Mouse (Mus musculus): ENCODE data around the gene St6galnac6. TPM values are rescaled to one million over a fixed set of nuclear protein-coding genes. Genes with fewer than 3 reads are reported as not detected.
A peak's percentile ranks its signal among the peaks of the same experiment; 100 is the strongest.

The St6galnac6 gene
- polyA plus RNA-seq, 1 experiment from 2014 or later: 17.3 TPM

DNA sequence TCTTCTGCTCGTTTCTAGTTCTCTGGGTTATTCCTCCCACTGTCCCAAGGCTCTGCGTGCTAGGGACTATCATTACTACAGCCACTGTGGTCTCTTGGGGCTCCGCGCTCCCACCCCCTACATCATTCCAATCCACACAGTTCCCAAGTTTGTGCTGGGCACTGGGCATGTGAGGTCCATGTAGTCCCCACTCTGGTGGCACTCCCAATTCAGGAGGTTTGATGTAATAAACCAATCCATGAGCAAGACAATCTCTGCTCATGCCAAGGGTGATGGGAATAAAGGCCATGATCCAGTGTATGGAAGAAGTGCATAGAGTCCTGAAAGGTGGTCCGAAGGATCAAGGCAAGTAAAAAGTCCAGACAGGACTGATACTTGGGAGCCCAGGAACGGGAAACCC is 25.0 kb upstream of the St6galnac6 start, which contains the start of gene Pip5kl1:
TSS of gene Pip5kl1 (plus strand) at position 301 of the 400 bp plus-strand sequence.
- H3K4me3 ChIP-seq: peak within 1 kb of the TSS; percentile 75
- H3K9me3 ChIP-seq: no peaks in the 10 kb centered on the region
- peaks cover 10% of the 10 kb centered on the region for H3K36me3 ChIP-seq (replicated peaks)
- DNase-seq (ENCODE audit: low spot score): no peak
- peak within 1 kb of the TSS; percentile 76 for H3K27ac ChIP-seq (replicated peaks)
- peaks cover 36% of the 10 kb centered on the region for H3K27me3 ChIP-seq (replicated peaks; ENCODE audit: low read depth, poor library complexity, severe bottlenecking)
- peaks cover 37% of the 10 kb centered on the region for H3K4me1 ChIP-seq
- WGBS: 78% methylated on average over 6 of the region's 6 CpGs

DNA sequence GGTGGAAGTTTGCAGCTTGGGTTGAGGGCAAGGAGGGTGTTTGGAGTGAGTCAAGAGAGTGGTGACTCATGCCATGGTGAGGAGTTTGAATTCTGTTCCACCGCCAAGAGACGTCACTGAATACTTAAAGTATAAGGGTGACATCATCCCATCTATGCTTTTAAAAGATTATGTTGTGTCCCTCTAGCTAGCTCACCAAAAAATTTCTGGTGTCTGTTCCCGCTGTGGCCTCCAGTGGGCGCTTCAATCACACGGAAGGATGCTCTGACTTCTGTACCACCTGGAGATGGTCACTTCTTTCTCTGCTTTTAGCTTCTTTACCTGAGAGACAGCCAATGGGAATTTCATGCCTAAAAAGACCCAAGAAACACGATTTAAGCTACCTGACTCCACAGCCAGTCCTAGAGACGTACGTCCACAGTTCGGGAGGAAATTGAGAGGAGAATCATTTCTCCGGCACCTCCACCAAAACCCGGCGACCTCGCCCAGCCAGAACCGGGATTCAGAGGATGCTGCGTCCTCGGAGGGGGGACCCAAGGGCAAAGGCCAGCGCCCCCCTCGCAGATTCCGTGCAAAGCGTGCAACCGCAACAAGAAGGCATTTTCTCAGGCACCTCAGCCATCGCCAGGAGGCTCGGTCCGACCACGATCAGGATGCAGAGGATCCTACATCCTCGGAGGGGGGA is 24.5 kb upstream of the St6galnac6 start:
- peaks cover 37% of the 10 kb centered on the region for H3K4me1 ChIP-seq
- peaks cover 41% of the 10 kb centered on the region for H3K27me3 ChIP-seq (replicated peaks; ENCODE audit: low read depth, poor library complexity, severe bottlenecking)
- 2% methylated on average over 26 of the region's 26 CpGs for WGBS
- peak overlapping the region; percentile 75 for H3K4me3 ChIP-seq
- peak; percentile 71 for DNase-seq (ENCODE audit: low spot score)
- peak overlapping the region; percentile 76 for H3K27ac ChIP-seq (replicated peaks)
- H3K9me3 ChIP-seq: no peaks in the 10 kb centered on the region
- H3K36me3 ChIP-seq (replicated peaks): peaks cover 10% of the 10 kb centered on the region

DNA sequence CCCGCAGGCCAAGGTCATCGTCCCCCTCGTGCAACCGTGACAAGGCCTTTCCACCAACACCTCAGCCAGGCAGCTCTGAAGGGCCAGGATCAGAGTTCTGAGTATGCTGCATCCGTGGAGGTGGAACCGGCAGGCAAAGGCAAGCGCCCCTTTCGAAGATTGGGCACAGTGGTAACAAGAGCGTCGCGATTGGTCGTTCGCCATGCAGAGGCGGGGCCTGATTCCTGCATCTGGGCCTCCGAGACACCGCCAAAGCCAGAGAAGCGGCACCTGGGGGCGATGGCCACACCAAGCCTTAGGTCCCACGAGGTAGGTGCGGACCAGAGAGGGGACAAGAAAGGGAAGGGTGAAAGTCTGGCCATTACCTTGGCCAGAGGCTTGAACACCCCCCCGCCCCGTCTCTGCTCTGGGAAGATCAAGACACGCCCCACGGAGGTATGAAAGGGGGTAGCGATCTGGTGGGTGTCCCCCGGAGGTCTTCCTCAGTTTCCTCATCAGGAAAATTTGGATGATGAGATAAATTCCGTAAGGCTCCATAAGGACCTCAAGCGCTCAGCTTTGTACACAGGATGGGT is 23.8 kb upstream of the St6galnac6 start, which contains the start of gene 9430097D07Rik:
TSS of gene 9430097D07Rik (minus strand) at position 99 of the 575 bp plus-strand sequence.
- peaks cover 37% of the 10 kb centered on the region for H3K4me1 ChIP-seq
- peak within 1 kb of the TSS; percentile 76 for H3K27ac ChIP-seq (replicated peaks)
- peaks cover 10% of the 10 kb centered on the region for H3K36me3 ChIP-seq (replicated peaks)
- peak; percentile 81 for DNase-seq (ENCODE audit: low spot score)
- no peaks in the 10 kb centered on the region for H3K9me3 ChIP-seq
- 6% methylated on average over 28 of the region's 28 CpGs for whole genome bisulfite sequencing
- H3K27me3 ChIP-seq (replicated peaks; ENCODE audit: low read depth, poor library complexity, severe bottlenecking): peaks cover 47% of the 10 kb centered on the region
- H3K4me3 ChIP-seq: peak within 1 kb of the TSS; percentile 75

DNA sequence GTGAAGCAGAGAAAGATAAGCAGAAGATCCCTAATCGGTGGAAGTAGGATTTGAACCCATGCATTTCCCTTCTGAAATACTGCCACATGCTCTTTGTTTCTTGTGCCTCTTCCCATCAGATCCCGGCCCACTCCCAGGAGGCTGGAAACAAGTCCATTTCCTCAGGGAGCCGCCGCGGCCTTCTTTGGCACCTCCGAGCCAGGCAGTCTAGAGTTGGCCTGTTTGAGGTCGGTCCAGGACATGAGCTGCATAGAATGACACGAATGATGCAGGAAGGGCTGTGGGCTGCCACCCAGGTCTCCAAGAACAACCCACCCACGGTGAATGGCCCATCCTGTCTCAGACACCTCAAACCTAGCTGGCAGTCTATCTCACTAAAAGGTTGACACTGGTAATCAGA is 23.0 kb upstream of the St6galnac6 start:
- Histone ChIP-seq H3K4me1 (peaks cover 37% of the 10 kb centered on the region), H3K9me3 (no peaks in the 10 kb centered on the region), H3K36me3 (replicated peaks) (peaks cover 10% of the 10 kb centered on the region), H3K27ac (replicated peaks) (no peak overlapping the region), H3K4me3 (no peak overlapping the region), H3K27me3 (replicated peaks; ENCODE audit: low read depth, poor library complexity, severe bottlenecking) (peaks cover 54% of the 10 kb centered on the region)
- 90% methylated on average over 9 of the region's 9 CpGs for WGBS
- no peak for DNase-seq (ENCODE audit: low spot score)

DNA sequence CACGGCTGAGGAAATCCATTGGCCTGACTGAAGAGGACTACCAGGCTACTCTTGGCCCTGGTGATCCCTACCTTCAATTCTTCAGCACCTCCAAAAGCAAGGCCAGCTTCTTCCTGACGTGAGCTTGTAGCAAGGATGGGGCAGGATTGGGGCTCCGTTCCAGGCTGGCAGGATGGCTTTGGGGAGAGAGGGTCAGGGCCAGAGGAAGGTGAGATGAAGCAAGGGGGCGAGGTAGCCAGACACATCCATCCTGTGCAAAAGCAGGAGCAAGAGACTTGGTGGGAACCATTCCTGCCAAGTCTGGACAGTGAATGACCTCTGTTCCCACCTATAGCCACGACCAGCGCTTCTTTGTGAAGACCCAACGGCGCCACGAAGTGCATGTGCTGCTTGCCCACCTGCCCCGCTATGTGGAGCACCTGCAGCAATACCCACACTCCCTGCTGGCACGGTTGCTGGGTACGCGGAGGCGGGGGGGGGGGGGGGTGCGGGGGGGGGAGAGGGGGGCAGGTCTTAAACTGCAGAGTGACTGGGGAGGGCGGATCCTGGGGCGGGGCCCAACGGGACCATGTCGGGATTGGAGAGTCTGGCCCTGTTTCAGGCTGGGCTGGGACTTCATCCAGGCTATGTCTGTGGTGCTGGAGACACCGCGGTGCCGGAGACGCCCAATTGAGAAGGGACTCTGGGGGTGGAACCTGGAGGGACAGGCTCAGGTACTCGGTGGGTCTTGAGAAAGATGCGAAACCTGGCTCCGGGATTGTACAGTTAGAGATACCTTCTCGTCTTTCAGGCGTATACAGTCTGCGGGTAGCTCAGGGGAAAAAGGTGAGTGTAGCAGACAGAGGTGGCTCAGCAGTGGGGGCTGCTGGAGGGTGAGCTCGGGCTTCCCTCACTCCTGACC is 21.1 kb upstream of the St6galnac6 start:
- WGBS: 38% methylated on average over 26 of the region's 30 CpGs
- Histone ChIP-seq H3K4me1 (peaks cover 32% of the 10 kb centered on the region), H3K27me3 (replicated peaks; ENCODE audit: low read depth, poor library complexity, severe bottlenecking) (peaks cover 72% of the 10 kb centered on the region), H3K36me3 (replicated peaks) (0 out of 2 replicates have a peak, but pooled peaks cover under 1% of the 10 kb centered on the region), H3K4me3 (0 out of 2 replicates have a peak overlapping the region, but pooled peaks have one; percentile 5), H3K27ac (replicated peaks) (no peak overlapping the region), H3K9me3 (no peaks in the 10 kb centered on the region)
- no peak for DNase-seq (ENCODE audit: low spot score)

DNA sequence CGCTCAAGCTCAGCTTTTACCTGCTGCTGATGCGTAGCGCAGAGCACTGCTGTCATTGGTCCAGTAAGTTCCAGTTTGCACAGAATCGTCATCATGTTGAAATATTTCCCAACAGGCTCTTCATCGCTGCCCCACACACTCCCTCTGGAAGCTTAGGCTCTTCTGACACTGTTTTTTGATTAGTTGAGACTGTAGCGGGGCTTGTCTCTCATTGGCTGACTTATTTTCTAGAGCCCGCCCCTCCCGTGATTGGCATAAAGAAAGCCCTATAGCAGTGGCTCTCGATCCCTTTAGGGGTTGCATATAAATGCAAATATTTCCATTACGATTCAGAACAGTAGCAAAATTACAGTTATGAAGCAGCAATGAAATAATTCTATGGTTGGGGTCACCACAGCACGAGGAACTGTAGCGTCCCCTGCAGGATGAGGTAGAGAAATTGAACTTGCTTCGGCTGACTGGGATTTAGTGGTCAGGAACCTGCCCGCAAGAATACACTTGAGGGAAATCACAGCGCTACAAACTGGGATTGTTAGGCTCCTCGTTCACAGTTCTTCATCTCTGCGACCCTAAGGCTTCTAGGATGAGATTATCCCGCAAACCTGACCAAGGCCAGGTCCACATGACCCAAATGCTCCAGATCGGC is 17.9 kb upstream of the St6galnac6 start:
- Histone ChIP-seq H3K27ac (replicated peaks) (no peak overlapping the region), H3K36me3 (replicated peaks) (no peaks in the 10 kb centered on the region), H3K9me3 (no peaks in the 10 kb centered on the region), H3K27me3 (replicated peaks; ENCODE audit: low read depth, poor library complexity, severe bottlenecking) (peaks cover 71% of the 10 kb centered on the region), H3K4me1 (peaks cover 18% of the 10 kb centered on the region), H3K4me3 (peak overlapping the region; percentile 49)
- 33% methylated on average over 19 of the region's 19 CpGs for WGBS
- peak; percentile 68 for DNase-seq (ENCODE audit: low spot score)

DNA sequence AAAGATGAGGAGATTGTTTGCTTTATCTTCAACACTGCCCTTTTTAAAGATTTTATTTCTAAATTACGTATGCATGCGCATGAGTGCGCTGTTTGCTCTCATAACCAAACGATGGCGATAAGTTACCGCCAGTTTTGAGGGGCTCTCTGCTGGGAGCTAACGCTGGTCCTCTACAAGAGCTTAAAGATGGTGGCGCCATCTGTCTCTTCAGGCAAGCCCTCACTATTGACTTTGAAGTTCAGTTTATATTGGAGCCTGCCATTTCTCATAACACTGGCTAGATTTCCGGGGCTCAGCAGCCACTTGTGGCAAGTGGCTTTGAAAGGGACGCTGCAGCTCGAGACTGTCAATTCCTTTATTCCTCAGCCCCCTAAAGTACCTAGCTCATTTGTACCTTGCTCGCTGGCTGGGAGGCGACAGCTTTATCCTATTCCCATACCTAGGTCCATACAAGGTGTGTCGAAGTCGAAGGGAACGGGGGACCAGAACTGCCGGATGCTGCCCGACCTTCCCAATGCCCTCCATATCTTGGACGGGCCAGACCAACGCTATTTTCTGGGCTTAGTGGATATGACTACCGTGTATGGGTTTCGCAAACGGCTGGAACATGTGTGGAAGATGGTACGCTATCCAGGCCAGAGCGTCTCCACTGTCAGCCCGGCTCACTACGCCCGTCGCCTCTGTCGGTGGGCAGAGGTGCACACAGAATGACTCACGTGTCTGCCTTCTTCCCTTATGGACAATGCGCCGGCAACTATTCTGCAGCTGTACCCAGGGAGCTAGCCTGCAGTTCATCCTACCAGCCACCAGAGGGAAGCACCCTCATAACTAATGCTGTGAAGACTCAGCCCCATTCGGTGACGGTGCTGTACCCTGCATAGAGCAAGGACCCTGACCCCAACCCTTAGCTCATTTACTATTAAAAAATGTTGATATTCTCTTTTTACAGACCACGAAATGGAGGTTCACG is 16.4 kb upstream of the St6galnac6 start:
- H3K4me3 ChIP-seq: peak overlapping the region; percentile 48
- 14% methylated on average over 37 of the region's 37 CpGs for WGBS
- peak; percentile 85 for DNase-seq (ENCODE audit: low spot score)
- no peaks in the 10 kb centered on the region for H3K9me3 ChIP-seq
- no peaks in the 10 kb centered on the region for H3K36me3 ChIP-seq (replicated peaks)
- peaks cover 64% of the 10 kb centered on the region for H3K27me3 ChIP-seq (replicated peaks; ENCODE audit: low read depth, poor library complexity, severe bottlenecking)
- H3K4me1 ChIP-seq: peaks cover 33% of the 10 kb centered on the region
- H3K27ac ChIP-seq (replicated peaks): peak overlapping the region; percentile 27; the same call in 1 of the 2 replicates

DNA sequence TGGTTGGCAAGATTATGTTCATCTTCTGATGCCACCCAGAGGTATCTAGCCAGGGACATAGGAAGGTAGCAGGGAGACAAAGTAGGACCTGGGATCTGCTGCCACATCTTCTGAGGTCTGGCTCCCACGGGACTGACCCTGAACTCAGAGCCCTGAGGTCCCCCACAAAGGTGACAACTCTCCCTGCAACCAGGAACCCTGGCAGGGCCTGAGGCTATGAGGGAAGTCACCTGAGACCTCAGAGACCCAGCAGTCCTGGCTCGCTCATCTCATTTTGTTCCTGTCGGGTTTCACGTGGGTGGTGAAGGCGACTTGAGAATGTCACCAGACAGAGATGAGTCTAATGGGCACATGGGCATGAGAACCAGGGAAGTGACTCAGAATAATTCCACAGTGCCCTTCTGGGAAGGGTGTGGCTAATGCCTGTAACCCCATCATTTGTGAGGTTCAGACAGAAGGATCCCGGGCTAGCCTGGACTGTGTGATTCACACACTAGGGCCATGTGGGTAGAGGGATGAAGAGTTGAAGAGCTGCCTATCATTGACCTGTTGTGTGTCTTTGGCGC is 14.3 kb upstream of the St6galnac6 start:
- no peak for DNase-seq (ENCODE audit: low spot score)
- Histone ChIP-seq H3K36me3 (replicated peaks) (peaks cover 4% of the 10 kb centered on the region), H3K4me3 (no peak overlapping the region), H3K27me3 (replicated peaks; ENCODE audit: low read depth, poor library complexity, severe bottlenecking) (peaks cover 44% of the 10 kb centered on the region), H3K27ac (replicated peaks) (no peak overlapping the region), H3K9me3 (no peaks in the 10 kb centered on the region), H3K4me1 (peaks cover 46% of the 10 kb centered on the region)
- 85% methylated on average over 7 of the region's 7 CpGs for WGBS

DNA sequence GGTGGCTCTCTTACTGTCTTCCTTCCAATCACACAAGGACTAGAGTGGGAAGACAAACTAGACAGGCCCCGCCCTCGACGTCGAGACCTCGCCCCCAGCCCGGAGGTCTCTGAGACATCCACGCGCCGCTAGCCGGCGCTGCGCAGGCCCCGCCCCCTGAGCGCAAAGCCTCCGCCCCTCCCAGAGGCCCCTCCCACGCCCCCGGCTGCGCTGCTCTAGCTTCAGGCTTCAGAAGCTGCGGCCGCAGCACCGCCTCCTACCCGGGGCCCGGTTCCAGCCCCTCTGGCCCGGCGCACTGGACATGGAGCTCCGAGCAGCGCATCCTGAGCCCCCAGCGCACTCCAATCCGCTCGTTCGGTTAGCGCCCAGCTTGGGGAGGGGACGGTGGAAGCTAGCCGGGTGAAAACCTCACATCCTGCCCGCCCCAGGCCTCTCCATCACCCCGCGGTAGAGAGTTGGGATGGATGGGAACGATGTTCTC is 12.6 kb upstream of the St6galnac6 start, which contains the start of gene St6galnac4:
TSS of gene St6galnac4 (plus strand) at position 225 of the 481 bp plus-strand sequence.
- peak within 1 kb of the TSS; percentile 68 for H3K4me3 ChIP-seq
- peaks cover 29% of the 10 kb centered on the region for H3K27me3 ChIP-seq (replicated peaks; ENCODE audit: low read depth, poor library complexity, severe bottlenecking)
- H3K9me3 ChIP-seq: no peaks in the 10 kb centered on the region
- H3K36me3 ChIP-seq (replicated peaks): peaks cover 9% of the 10 kb centered on the region
- WGBS: under 1% methylated on average over 38 of the region's 38 CpGs
- peak within 1 kb of the TSS; percentile 86 for H3K27ac ChIP-seq (replicated peaks)
- peak; percentile 97 for DNase-seq (ENCODE audit: low spot score)
- H3K4me1 ChIP-seq: peaks cover 44% of the 10 kb centered on the region

DNA sequence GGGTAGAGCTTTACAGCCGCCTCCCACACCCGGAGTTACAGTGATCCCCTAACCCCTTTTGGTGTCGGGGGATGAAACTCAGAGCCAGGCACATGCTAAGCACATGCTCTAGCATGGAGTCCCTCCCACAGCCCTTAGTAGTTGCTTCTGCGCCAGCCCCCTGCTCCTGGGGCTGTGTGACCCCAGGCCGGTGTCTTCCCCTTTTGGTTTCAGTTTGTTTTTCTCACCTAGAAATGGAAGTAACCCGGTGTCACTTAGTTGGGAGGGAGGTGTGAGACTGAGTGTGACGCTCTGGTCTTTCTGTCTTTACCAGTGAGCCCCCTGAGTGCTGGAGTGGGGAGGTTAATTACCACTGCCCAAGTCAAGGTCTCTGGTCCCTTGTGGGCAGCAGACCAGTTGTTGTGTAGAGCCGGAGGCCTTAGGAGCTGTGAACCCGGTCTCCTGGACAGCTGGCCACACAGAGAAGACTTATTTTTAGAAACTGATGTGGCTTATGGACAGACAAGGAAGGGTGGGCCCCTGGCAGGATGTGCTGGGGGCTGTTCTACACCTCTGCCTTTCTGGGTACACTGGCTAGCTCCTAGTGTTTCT is 11.7 kb upstream of the St6galnac6 start:
- Histone ChIP-seq H3K27me3 (replicated peaks; ENCODE audit: low read depth, poor library complexity, severe bottlenecking) (peaks cover 19% of the 10 kb centered on the region), H3K4me3 (peak overlapping the region; percentile 68), H3K27ac (replicated peaks) (peak overlapping the region; percentile 86; the same call in 1 of the 2 replicates), H3K36me3 (replicated peaks) (peaks cover 9% of the 10 kb centered on the region), H3K4me1 (peaks cover 44% of the 10 kb centered on the region), H3K9me3 (no peaks in the 10 kb centered on the region)
- no peak for DNase-seq (ENCODE audit: low spot score)
- WGBS: 43% methylated on average over 9 of the region's 9 CpGs
